Mouse (Mus musculus): ENCODE results near the gene E330017A01Rik.

Gene E330017A01Rik

DNA sequence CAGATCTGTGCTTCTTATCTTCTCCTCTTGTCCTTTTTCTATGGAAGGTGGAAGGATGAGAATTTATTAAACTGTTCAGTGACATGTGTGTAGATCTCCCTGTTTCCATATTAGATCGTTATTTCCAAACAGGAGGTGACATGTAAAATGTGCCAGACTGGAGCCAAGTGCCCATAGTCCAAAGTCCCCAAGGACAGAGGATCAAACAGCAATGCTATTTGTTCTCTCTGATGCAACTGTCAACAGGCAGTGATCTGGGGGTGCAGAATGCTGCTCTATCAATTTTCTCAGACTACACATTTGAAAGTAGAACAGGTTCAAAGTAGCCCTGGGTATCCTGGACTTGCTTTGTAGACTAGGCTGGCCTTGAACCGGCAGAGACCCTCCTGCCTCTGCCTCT lies 25.3 kb upstream of the E330017A01Rik start:
- intact Hi-C loops (cut with DNase I) = loop anchor here (10.0 kb wide), 1 partner anchor 369 kb away; no protein-coding TSS in a partner anchor

DNA sequence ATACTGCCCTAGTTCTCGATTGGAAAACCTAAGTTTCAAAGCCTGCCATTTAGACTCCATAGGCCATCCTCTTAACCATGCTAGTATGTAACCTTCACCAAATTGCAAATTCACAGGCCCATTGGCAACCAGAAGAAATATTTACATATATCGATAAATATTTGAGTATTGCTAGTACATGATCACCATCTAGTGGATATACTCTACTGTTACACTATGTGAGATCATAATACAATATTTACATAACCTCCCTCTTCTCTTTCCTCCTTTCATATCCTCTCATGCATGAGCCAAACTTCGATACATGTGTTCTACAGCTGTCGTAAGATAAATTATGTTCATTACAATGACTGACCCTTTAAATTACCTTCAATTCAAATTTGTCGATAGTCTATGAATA lies 24.5 kb upstream of the E330017A01Rik start:
- intact Hi-C loops (cut with DNase I) = loop anchor here (10.0 kb wide), 1 partner anchor 368 kb away; no protein-coding TSS in a partner anchor

DNA sequence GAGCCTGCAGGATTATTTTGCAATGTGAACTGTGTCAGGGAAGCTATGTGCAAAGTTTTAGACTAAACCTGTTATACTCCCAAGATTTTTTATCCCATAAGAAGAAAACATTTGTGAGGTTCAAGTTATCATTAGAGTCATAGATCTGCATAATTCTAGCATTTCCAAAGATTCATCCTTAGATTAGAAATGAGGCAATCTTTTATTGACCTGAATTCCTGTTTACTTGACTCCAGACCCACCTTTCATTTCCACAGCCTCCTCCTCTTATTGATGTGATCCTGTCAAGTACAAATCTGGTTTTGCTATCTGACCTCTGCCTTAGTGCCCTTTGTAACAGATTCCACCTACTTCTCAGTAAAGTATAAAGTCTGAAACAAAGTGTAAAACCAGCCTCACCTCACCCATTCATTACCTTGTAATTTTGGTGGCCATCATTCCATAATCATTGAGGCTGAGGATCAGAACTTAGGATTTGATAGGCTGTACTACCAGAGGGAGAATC lies 23.8 kb upstream of the E330017A01Rik start:
- intact Hi-C loops (cut with DNase I) = loop anchor here (10.0 kb wide), 1 partner anchor 368 kb away; no protein-coding TSS in a partner anchor

DNA sequence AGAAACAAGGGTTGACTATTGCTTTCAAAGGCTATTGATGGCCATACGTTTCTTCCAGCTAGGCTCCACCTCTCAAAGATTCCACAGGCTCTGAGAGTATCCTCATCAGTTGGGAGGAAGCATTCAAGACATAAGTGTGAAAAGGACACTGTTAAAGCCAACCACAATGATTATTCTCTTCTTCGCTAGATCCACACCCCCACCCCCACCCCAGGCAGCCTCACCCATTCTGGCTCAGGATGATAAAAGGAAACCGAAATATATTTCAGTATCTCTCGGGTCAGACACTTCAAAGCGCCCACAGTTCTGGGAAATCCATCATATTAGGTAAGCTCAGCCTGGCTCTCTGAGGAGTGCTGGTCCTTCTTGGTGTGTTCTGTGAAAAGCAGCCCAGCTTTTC lies 23.3 kb upstream of the E330017A01Rik start:
- intact Hi-C loops (cut with DNase I) = loop anchor here (10.0 kb wide), 1 partner anchor 367 kb away; no protein-coding TSS in a partner anchor

DNA sequence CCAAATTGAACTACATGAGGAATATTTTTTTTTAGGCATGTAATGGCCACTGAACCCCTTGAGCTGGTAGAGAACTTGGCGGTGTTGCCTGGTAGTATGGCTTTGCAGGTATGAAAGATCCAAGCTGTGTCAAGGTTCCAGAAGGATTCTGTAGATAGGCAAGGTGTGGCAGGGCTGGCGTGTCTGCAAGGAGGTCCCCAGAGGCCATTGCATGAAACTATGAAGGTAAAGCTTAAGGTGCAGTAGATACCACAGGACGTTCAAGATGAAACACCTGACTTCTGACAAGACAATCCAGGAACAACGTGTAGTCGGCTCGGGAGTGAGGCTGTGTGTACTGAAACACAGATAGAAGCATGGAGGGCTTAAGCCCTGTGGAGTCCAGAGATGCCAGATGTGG lies 20.1 kb upstream of the E330017A01Rik start:
- intact Hi-C loops (cut with DNase I) = no loop called here

DNA sequence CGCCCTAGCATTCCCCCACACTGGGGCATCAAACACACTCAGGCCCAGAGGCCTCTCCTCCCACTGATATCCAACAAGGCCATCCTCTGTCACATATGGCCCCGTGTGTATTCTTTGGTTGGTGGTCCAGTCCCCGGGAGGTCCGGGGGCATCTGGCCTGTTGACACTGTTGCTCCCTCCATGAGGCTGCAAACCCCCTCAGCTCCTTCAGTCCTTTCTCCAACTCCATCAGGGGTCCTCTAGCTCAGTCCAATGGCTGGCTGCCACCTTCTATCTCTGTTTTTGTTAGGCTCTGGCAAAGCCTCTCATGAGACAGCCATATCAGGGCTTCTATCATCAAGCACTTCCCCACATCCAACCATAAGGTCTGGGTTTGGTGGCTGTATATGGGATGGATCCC lies 18.0 kb upstream of the E330017A01Rik start:
- intact Hi-C loops (cut with DNase I) = no loop called here

DNA sequence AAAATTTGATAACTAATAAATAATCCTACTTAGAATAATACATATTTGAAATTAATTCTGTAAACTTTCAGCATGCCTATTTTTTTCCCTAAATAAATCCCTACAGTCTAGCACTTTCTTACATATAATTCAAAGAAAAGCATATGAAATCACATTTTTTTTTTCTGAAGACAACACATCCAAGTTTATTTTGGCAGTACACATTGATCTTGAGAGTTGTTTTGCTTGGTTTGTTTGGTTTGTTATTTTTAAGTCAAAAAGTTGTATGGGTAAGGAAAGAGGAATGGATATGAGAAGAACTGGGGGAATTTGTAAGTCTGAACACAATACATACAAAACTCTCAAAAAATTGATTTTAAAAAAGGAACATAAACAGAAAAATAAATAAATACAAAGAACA lies 17.2 kb upstream of the E330017A01Rik start:
- intact Hi-C loops (cut with DNase I) = no loop called here

DNA sequence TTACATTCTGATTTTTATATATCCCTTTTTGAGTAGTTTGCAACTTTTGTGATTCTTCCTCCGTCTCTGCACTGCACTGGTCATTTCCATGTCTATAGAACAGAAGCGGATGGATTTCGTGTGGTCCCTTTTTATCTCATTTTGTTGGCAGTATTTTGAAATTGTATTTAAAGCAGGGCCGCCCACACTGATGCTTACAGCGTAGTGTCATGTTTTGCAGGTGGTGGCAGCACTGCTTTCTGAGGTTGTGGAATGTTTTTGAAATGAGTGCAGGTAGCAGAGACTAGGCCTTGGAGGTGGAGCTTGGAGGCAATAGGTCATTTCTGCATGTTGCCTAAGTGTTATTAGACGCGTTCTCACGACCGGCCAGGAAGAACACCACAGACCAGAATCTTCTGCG lies 11.4 kb upstream of the E330017A01Rik start:
- intact Hi-C loops (cut with DNase I) = no loop called here

DNA sequence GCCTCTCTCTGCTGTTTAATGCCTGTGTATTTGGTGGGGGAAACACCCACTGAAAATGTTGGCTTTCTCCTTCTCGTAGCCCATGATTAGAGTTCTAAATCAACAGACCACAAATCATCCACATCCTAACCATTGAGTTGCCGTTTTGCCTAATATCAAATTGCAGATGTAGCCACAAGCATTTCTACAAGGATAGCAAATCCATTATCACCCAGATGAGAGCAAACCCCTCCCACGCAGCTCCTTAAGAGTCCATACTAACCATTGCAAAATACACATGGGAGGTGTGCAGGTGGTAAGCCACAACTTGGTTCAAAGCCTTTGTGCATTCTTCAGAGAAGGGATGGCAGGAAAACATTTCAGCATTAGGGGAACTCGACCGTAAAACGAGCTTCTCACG lies 523 bp downstream of the E330017A01Rik start:
- intact Hi-C loops (cut with DNase I) = no loop called here

DNA sequence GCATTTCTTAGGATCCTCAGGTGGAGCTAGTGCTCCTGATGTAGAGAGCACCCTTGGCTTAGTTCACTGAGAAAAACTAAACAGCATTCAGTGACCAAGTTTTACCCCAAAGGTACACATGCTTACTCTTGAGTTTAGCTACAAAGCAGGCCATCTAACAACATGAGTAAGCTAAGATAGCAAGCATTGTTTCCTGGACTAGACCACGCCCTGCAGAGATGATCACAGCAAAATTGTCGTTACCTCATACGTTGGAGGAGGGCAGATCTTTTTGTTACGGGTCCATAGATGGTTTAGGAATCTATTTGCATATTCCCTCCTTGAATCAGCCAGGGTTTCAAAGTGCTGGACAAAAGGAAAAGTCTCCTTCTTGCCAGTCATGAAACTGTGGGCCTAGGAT lies 1.1 kb downstream of the E330017A01Rik start:
- intact Hi-C loops (cut with DNase I) = no loop called here

DNA sequence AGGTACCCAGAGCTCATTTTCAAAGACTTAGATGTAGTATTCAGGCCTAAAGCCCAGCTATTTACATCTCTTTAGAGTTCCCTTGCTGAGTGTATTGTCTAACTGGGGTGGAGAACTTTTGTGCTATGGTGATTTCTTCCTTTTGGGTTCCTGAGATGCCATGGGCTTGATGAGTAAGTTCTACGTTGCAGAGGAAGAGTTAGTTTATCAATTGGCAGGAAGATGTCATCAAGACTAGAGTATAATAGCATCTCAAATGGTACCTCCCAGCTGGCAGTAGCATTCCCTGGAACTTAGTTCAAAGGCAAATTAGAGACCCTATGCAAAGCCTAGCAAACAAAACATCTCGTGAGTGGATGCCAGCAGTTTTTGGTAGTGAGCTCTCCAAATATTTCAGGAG lies 2.7 kb downstream of the E330017A01Rik start:
- intact Hi-C loops (cut with DNase I) = no loop called here

DNA sequence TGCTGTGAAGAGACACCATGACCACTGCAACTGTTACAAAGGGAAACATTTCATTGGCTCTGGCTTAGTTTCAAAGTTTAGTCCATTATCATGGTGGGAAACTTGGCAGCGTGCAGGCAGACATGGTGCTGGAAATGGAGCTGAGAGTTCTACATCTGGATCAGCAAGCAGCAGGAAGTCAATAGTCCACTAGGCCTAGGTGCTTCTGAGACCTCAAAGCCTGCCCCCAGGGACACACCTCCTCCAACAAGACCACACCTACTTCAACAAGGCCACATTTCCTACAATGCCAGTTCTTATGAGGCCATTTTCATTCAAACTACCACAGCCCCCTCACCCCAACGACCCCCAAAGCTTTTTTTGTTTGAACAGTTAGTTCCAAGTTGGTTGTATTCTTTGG lies 8.8 kb downstream of the E330017A01Rik start:
- intact Hi-C loops (cut with DNase I) = loop anchor here (5.0 kb wide), 1 partner anchor 773 kb away; no protein-coding TSS in a partner anchor

DNA sequence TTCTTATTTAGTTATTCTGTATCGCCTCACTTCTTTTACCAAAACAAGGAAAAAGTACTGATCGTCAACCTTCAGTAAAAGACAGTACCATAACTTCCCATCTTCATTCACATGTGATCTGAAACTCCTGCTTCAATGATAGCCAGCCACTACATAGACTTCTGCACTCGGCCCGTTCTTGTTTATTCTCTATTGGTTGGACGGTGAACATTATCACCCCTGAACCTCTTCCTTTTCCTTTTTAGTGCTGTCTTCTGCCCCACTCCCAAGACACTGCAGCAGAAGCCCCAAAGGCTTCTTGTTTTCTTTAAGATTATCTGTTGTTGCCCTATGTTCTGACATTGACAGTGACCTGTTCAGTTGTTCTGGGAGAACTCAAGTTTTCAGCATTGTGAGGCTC lies 9.6 kb downstream of the E330017A01Rik start:
- intact Hi-C loops (cut with DNase I) = loop anchor here (5.0 kb wide), 1 partner anchor 773 kb away; no protein-coding TSS in a partner anchor

DNA sequence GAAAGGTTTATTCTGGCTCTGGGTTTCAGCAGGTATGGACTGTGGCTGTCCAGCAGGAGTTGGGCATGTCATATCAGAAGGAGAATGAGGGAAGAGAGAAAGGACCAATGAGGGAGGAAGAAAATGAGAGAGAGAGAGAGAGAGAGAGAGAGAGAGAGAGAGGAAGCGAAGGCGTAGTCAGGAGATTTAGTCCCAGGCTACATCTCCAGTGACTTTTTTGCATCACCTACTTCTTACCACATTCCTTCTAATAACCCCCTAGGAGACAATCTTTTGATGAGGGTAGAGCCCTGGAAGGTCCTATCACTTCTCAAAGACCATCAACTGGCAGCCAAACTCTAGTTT lies 10.2 kb downstream of the E330017A01Rik start:
- intact Hi-C loops (cut with DNase I) = loop anchor here (5.0 kb wide), 1 partner anchor 774 kb away; no protein-coding TSS in a partner anchor

DNA sequence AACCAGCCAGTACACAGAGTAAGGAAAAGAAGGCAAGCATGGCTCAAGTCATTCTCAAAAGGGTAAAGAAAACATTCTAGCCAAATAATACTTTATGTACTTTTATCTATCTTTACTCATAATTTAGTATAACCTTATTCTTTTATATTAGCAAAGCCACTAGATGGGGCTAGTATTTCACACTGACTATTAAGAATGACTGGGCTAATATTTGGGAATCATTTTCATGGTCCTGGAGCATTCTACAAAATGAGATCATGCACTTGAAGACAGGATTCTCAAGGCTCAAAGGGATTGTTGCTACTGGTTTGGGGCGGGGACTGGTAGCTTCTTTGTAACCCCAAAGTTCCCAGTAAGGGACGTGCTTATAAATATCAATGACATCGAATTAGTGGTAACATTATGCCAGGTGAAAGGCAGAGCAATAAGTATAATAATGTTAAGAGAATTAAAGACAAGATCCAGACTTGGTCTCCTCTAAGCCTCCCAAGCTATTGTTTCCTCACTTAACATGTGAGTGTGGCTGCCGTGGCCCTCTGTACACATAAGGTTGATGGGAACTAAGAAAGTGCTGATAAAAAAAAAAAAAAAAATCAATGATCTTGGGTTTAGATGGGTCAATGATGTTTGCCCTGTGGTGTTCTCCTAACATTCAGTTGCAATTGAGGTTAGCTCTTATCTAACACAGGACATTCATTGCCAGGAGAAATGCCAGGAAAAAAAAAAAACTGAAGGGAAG lies 10.8 kb downstream of the E330017A01Rik start:
- intact Hi-C loops (cut with DNase I) = loop anchor here (5.0 kb wide), 1 partner anchor 775 kb away; no protein-coding TSS in a partner anchor

DNA sequence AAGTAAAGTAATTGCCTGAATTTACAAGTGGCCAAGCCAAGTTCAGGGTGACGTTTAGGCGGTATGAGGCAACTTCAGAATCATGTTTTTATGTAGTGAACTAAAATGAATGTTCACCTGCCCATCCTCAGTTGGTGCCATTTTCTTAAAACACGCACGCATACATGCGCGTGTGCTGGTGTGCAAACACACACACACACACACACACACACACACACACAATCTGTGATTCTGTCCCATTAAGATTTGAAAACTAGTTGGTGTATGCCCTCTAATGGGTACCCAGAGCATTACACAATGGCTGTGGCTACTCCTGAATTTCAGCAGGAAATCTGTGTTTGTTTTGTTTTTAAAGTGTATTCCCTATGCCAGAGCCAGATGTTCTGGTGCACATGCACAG lies 14.6 kb downstream of the E330017A01Rik start:
- intact Hi-C loops (cut with DNase I) = loop anchor here (1.0 to 2.0 kb wide), 4 partner anchors 57 to 325 kb away; no protein-coding TSS in a partner anchor

DNA sequence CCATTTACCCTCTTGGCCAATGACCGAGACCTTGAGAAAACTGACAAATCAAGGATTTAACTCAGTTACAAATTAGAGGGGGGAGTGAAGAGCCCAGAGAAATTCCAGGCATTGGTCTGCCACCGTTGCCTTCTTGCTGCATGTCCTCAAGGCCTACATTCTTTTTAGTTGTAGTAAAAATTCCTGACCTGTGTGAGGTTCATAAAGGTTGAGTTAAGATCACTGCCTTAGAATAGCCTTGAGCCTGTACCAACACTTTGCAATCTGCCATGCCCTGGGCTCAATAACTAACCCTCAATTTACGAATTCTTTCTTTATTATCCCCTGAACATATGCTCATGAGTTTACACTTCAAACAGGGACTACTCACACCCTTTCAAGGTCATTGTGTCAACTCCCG lies 15.4 kb downstream of the E330017A01Rik start:
- intact Hi-C loops (cut with DNase I) = loop anchor here (2.0 kb wide), 1 partner anchor 160 kb away; no protein-coding TSS in a partner anchor

DNA sequence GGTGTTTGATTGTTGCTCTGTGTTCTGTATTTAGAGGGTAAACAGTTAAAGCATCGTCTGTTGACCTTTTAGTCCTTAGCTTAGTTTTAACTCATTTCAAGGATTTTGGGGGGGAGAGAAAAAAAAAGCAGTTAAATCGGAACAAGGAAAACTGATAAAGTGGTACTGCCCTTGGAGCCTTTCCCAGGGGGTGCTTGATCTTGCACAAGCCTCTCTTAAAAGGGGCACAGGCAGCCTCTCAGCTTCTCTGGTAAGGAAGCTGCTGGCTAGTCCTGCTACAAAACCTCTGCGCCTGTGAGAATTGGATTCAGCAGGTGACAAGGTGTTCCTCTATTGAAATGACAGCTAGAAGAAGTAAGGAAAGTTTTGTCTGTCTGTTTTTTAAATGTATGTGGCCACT lies 16.2 kb downstream of the E330017A01Rik start:
- intact Hi-C loops (cut with DNase I) = loop anchor here (2.0 kb wide), 1 partner anchor 160 kb away; no protein-coding TSS in a partner anchor

DNA sequence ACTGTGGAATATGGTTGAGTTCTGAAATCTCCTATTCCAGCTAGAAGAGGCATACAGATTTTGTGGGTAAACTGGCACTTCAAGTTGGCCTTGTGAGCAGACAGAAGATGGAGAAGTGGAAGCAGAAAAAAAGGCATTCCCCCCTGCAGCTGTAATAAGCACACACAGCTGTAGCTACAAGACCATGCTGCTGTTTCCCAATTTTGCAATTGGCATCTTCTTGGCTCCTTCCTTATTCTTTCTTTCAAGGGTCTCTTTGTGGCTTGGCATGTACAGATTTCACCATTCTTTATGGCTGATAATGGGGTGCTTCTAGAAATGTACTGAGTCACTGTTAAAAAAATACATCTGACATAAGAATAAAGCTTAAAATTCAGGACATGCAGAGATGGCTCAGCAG lies 21.2 kb downstream of the E330017A01Rik start:
- intact Hi-C loops (cut with DNase I) = no loop called here

DNA sequence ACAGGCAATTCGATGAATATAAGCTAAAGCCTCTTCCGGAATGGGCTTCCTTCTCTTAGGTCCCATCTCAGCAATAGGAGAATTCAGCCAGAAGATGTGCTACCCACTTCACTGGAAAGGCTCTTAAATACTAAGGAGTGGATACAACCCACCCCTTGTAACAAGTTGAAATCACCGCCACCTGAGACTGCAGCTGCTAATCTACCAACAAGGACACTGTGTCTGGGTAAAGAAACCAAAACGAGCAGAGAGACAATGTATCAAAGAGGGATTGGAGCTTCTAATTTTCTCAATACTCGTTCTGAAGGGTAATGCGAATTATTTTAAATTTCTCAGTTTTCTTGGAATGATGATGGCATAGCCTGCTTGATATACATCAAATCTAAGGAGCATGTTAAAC lies 21.7 kb downstream of the E330017A01Rik start, which contains the start of gene Gm813:
Gene Gm813, minus strand, starts transcription at position 101 of the 400 bp plus-strand sequence.
- intact Hi-C loops (cut with DNase I) = no loop called here

DNA sequence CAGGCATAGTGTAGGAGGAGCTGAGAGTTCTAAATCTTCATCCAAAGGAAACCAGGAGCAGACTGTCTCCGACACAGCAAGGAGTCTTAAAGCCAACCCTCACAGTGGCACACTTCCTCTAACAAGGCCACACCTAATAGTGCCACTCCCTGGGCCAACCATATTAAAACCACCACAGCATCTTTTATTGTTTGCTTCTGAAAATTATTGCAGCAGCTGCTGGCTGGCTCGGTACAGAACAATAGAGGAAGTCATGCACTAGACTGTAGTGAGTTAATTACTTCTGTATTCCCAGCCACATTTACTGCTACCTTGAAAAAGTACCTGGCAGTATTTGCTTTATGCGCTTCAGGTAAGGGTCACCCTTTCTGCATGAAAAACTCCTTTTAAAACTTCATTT lies 25.6 kb downstream of the E330017A01Rik start:
- intact Hi-C loops (cut with DNase I) = no loop called here

DNA sequence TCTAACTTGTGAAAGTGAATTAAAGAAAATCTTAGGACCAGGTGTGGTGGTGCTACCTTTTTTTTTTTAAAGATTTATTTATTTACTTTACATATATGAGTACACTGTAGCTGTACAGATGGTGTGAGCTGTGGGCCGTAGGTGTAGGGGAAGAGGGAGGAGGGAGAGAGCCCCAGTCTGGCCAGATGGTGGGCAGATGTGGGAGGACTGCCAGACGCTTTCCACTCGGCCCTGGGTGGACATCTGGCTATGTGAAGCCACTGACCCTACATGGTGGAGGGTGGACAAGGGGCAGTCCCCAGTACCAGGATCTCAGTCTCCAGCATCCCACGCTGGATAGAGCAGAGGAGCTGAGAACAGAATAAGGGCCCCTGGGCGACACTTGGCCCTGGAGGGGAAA lies 31.4 kb downstream of the E330017A01Rik start:
- intact Hi-C loops (cut with DNase I) = no loop called here

DNA sequence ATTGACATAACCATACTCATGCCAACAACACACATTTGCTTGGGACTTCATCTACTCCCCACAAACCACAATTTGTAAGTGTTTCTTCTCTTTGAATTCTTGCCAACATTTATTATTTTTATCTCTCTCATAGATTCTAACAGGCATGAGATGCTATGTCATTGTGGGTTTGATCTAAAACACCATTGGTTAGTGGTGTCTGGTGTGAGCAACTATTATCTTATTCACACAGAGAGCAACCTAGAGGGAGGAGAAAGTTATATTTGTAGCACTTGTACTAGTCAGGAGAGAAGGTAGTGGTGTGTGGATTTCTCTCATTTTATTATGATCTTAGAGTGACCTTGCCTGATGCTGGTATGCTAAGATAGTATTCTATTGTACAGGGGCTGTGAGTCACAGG lies 33.9 kb downstream of the E330017A01Rik start:
- intact Hi-C loops (cut with DNase I) = no loop called here

All from adrenal gland (tissue).